9 mouse cellular contexts compared by ENCODE assay signal in genomic region chr5:117304947-117305346, GRCm38 (mm10). TPM values are rescaled to one million over a fixed set of nuclear protein-coding genes. Genes with fewer than 3 reads are reported as not detected.
DNase-seq lines count a peak whose midpoint lies in the region; ATAC-seq and TF ChIP-seq lines count a peak whose summit lies in the region.
"Had no signal": no experiment of that assay in that cellular context is flagged by ENCODE, and none has a peak within 500 bp of the region (broad histone marks: within the 10 kb centered on the region; RNA-seq: fewer than 3 reads in every experiment).

No protein-coding gene starts in this region.

- DNase-seq in heart, adult 18-20 months: peak; percentile 67 to 86
- peak; percentile 91 for DNase-seq in ZHBTc4 (ENCODE audit: low read depth, low spot score)
- DNase-seq in cerebellum, postnatal 4 days (ENCODE audit: low spot score in 2 of 2): peak; percentile 57 to 70
- peak; percentile 28 for DNase-seq in heart, postnatal 25 days (ENCODE audit: low spot score)
- DNase-seq in left cerebral cortex, adult 2 months (ENCODE audit: extremely low spot score in 1 of 2, low spot score in 2 of 2): peak; percentile 62 to 84
- DNase-seq in natural killer cell, adult 2 months (ENCODE audit: low spot score in 2 of 2): peak; percentile 48 to 70
- peak; percentile 48 for DNase-seq in telencephalon, adult 2 months (ENCODE audit: low read depth, low spot score)

- no peaks in the 10 kb centered on the region for H3K27me3 ChIP-seq in heart, embryonic 12.5 days (replicated peaks)
- H3K27me3 ChIP-seq: limb, embryonic 15.5 days had no signal

- peaks cover 17% of the 10 kb centered on the region for H3K4me1 ChIP-seq in heart, embryonic 12.5 days (replicated peaks)

- no peak for ATAC-seq in heart, embryonic 12.5 days (ENCODE audit: insufficient number of reproducible peaks, low FRiP score)

- H3K9ac ChIP-seq in heart, embryonic 12.5 days: no peak overlapping the region
- H3K9ac ChIP-seq: limb, embryonic 15.5 days had no signal

- intact Hi-C loops in heart, postnatal 25 days (cut with DNase I): loop anchor here (5.0 kb wide), 3 partner anchors 102 to 188 kb away; partner anchors contain the start of gene Suds3
- intact Hi-C loops in left cerebral cortex, adult 2 months (cut with DNase I): loop anchor here (5.0 kb wide), 3 partner anchors 102 to 188 kb away; partner anchors contain the start of gene Suds3

- 69% methylated on average over 7 of the region's 7 CpGs for WGBS in heart, embryonic 12.5 days

- no peaks in the 10 kb centered on the region for H3K36me3 ChIP-seq in heart, embryonic 12.5 days
- H3K36me3 ChIP-seq: limb, embryonic 15.5 days had no signal

- no peak overlapping the region for H3K27ac ChIP-seq in heart, embryonic 12.5 days (ENCODE audit: poor library complexity, severe bottlenecking)
- H3K27ac ChIP-seq in left cerebral cortex, adult 2 months: no peak overlapping the region
- H3K27ac ChIP-seq: limb, embryonic 15.5 days had no signal

- peak; percentile 78 for TF ChIP-seq CTCF in left cerebral cortex, adult 2 months (IDR thresholded peaks at IDR 0.05)

- H3K4me2 ChIP-seq in heart, embryonic 12.5 days: no peak overlapping the region
- H3K4me2 ChIP-seq: limb, embryonic 15.5 days had no signal

- H3K4me3 ChIP-seq in heart, embryonic 12.5 days: no peak overlapping the region
- H3K4me3 ChIP-seq in left cerebral cortex, adult 2 months: no peak overlapping the region
- H3K4me3 ChIP-seq: limb, embryonic 15.5 days had no signal

- 0 out of 2 replicates have a peak, but pooled peaks cover 3% of the 10 kb centered on the region for H3K9me3 ChIP-seq in heart, embryonic 12.5 days (replicated peaks)
- H3K9me3 ChIP-seq: limb, embryonic 15.5 days had no signal

RNA-seq across cellular contexts. Expression of gene Vsig10, which starts 13.9 kb away (rescaled TPM):
- 1 to 10 TPM; 7.2 to 7.7 TPM for total RNA-seq in heart, adult 18-20 months (2021)
- 8.4 and 9.0 TPM in 2 replicates for polyA plus RNA-seq in heart, embryonic 12.5 days (2016; fragmentation: Nextera tagmentation; extraction: Ambion mirVana)
- 10 to 100 TPM; 11.1 to 12.9 TPM for total RNA-seq in heart, postnatal 25 days (2021)
- 1 to 10 TPM; 1.7 to 2.1 TPM for total RNA-seq in left cerebral cortex, adult 2 months (2021)

RNA-seq across cellular contexts. Expression of gene Pebp1, which starts 17.5 kb away (rescaled TPM):
- total RNA-seq in heart, adult 18-20 months (2021): 100 to 1,000 TPM; 475 to 528 TPM
- polyA plus RNA-seq in heart, embryonic 12.5 days (2016; fragmentation: Nextera tagmentation; extraction: Ambion mirVana): 516 and 534 TPM in 2 replicates
- total RNA-seq in heart, postnatal 25 days (2021): 100 to 1,000 TPM; 420 to 434 TPM
- 100 to 1,000 TPM; 647 to 672 TPM for total RNA-seq in left cerebral cortex, adult 2 months (2021)

RNA-seq across cellular contexts. Expression of gene Wsb2, which starts 52.2 kb away (rescaled TPM):
- total RNA-seq in heart, adult 18-20 months (2021): 100 to 1,000 TPM in 1 of 2 experiments, 10 to 100 TPM in 1; 95.7 to 123 TPM
- polyA plus RNA-seq in heart, embryonic 12.5 days (2016; fragmentation: Nextera tagmentation; extraction: Ambion mirVana): 94.4 and 96.8 TPM in 2 replicates
- 10 to 100 TPM; 98.6 to 98.9 TPM for total RNA-seq in heart, postnatal 25 days (2021)
- 100 to 1,000 TPM; 302 TPM for total RNA-seq in left cerebral cortex, adult 2 months (2021)

Comparison
In these comparisons a context has a peak if more than half of its experiments do, and no peak if none do; other contexts are left out.
1. DNase-seq: peak in every context shown above with its lines; median percentile 91 in ZHBTc4; 76 in heart, adult 18-20 months; 73 in left cerebral cortex, adult 2 months; 64 in cerebellum, postnatal 4 days; 59 in natural killer cell, adult 2 months; 48 in telencephalon, adult 2 months; 28 in heart, postnatal 25 days.